22 mouse cellular contexts compared by ENCODE assay signal in genomic region chr7:73682756-73683155, GRCm38 (mm10). TPM values are rescaled to one million over a fixed set of nuclear protein-coding genes. Genes with fewer than 3 reads are reported as not detected.
DNase-seq lines count a peak whose midpoint lies in the region; ATAC-seq lines count a peak whose summit lies in the region.
"Had no signal": no experiment of that assay in that cellular context is flagged by ENCODE, and none has a peak within 500 bp of the region (broad histone marks: within the 10 kb centered on the region; RNA-seq: fewer than 3 reads in every experiment).

No protein-coding gene starts in this region.

- no peak overlapping the region for H3K4me3 ChIP-seq in hindbrain, embryonic 10.5 days
- no peak overlapping the region for H3K4me3 ChIP-seq in hindbrain, embryonic 16.5 days (ENCODE audit: low read length)
- no peak overlapping the region for H3K4me3 ChIP-seq in neural tube, embryonic 15.5 days (replicated peaks)
- H3K4me3 ChIP-seq: embryonic facial prominence, embryonic 12.5 days; erythroblast, embryonic 14.5 days; forebrain, embryonic 12.5 days; intestine, embryonic 15.5 days had no signal

- no peak for ATAC-seq in hindbrain, embryonic 16.5 days
- no peak for ATAC-seq in neural tube, embryonic 15.5 days (ENCODE audit: low FRiP score)
- no peak for ATAC-seq in megakaryocyte progenitor cell, adult 5-6 weeks (replicated peaks; ENCODE audit: poor library complexity)
- ATAC-seq: intestine, embryonic 15.5 days had no signal

- H3K4me2 ChIP-seq in hindbrain, embryonic 16.5 days (ENCODE audit: low read length): no peak overlapping the region
- H3K4me2 ChIP-seq in neural tube, embryonic 15.5 days: no peak overlapping the region
- H3K4me2 ChIP-seq: embryonic facial prominence, embryonic 12.5 days; forebrain, embryonic 12.5 days; heart, embryonic 11.5 days; intestine, embryonic 15.5 days had no signal

- no peak for DNase-seq in hindbrain, embryonic 10.5 days (ENCODE audit: low spot score)
- DNase-seq in retina, postnatal 1 day: peak; percentile 7
- no peak for DNase-seq in retina, embryonic 14.5 days (ENCODE audit: low spot score)
- peak; percentile 12 for DNase-seq in mesoderm, embryonic 11.5 days (ENCODE audit: low read depth, low spot score)
- DNase-seq: adrenal gland, postnatal 10 days; cerebellum, adult 8-10 months; cerebellum, postnatal 36 days; gastrocnemius, postnatal 14 days; heart, adult 11 months; kidney, adult 8-10 months; kidney, postnatal 10 days; right cerebral cortex, postnatal 25 days had no signal

- peak overlapping the region; percentile 17; the same call in 1 of the 2 replicates for H3K27ac ChIP-seq in hindbrain, embryonic 10.5 days
- no peak overlapping the region for H3K27ac ChIP-seq in hindbrain, embryonic 16.5 days (ENCODE audit: low read depth, low read length)
- H3K27ac ChIP-seq in neural tube, embryonic 15.5 days (replicated peaks): no peak overlapping the region
- H3K27ac ChIP-seq: embryonic facial prominence, embryonic 12.5 days; forebrain, embryonic 12.5 days; intestine, embryonic 15.5 days; macrophage had no signal

- WGBS in hindbrain, embryonic 10.5 days: 32% methylated on average over 5 of the region's 5 CpGs
- WGBS in hindbrain, embryonic 16.5 days: 17% methylated on average over 5 of the region's 5 CpGs
- WGBS in neural tube, embryonic 15.5 days: 32% methylated on average over 5 of the region's 5 CpGs

- peaks cover 17% of the 10 kb centered on the region for H3K4me1 ChIP-seq in hindbrain, embryonic 10.5 days (replicated peaks)
- H3K4me1 ChIP-seq in hindbrain, embryonic 16.5 days (ENCODE audit: control insufficient read depth, insufficient read depth, low read depth, low read length): 0 out of 2 replicates have a peak, but pooled peaks cover 4% of the 10 kb centered on the region
- H3K4me1 ChIP-seq in neural tube, embryonic 15.5 days: peaks cover 9% of the 10 kb centered on the region
- H3K4me1 ChIP-seq: embryonic facial prominence, embryonic 12.5 days; intestine, embryonic 15.5 days had no signal

- no peaks in the 10 kb centered on the region for H3K27me3 ChIP-seq in hindbrain, embryonic 10.5 days (ENCODE audit: insufficient read depth, poor library complexity, severe bottlenecking)
- no peaks in the 10 kb centered on the region for H3K27me3 ChIP-seq in hindbrain, embryonic 16.5 days (replicated peaks; ENCODE audit: control insufficient read depth, insufficient read depth, low read length)
- H3K27me3 ChIP-seq in neural tube, embryonic 15.5 days (replicated peaks): no peaks in the 10 kb centered on the region
- H3K27me3 ChIP-seq: embryonic facial prominence, embryonic 12.5 days; forebrain, embryonic 12.5 days; intestine, embryonic 15.5 days had no signal

- H3K36me3 ChIP-seq in hindbrain, embryonic 10.5 days: no peaks in the 10 kb centered on the region
- no peaks in the 10 kb centered on the region for H3K36me3 ChIP-seq in hindbrain, embryonic 16.5 days (ENCODE audit: control insufficient read depth, insufficient read depth, low read length)
- no peaks in the 10 kb centered on the region for H3K36me3 ChIP-seq in neural tube, embryonic 15.5 days
- H3K36me3 ChIP-seq: embryonic facial prominence, embryonic 12.5 days; forebrain, embryonic 12.5 days; intestine, embryonic 15.5 days had no signal

- no peaks in the 10 kb centered on the region for H3K9me3 ChIP-seq in hindbrain, embryonic 10.5 days
- no peaks in the 10 kb centered on the region for H3K9me3 ChIP-seq in hindbrain, embryonic 16.5 days (ENCODE audit: control insufficient read depth, low read length)
- H3K9me3 ChIP-seq in neural tube, embryonic 15.5 days (replicated peaks): no peaks in the 10 kb centered on the region
- H3K9me3 ChIP-seq: embryonic facial prominence, embryonic 12.5 days; forebrain, embryonic 12.5 days; intestine, embryonic 15.5 days had no signal

- H3K9ac ChIP-seq in hindbrain, embryonic 16.5 days (ENCODE audit: low read depth, low read length): no peak overlapping the region
- H3K9ac ChIP-seq in neural tube, embryonic 15.5 days (replicated peaks): no peak overlapping the region
- H3K9ac ChIP-seq: embryonic facial prominence, embryonic 12.5 days; forebrain, embryonic 12.5 days; intestine, embryonic 15.5 days had no signal

RNA-seq across cellular contexts. Expression of gene Fam174b, which starts 57.3 kb away (rescaled TPM):
- polyA plus RNA-seq in hindbrain, embryonic 10.5 days (2016; fragmentation: Nextera tagmentation; extraction: Ambion mirVana): 26.1 and 27.4 TPM in 2 replicates
- polyA plus RNA-seq in hindbrain, embryonic 16.5 days (2015; fragmentation: Nextera tagmentation; extraction: Ambion mirVana): 38.1 and 43.3 TPM in 2 replicates
- polyA plus RNA-seq in neural tube, embryonic 15.5 days (2015; fragmentation: Nextera tagmentation; extraction: Ambion mirVana): 37.0 and 37.6 TPM in 2 replicates
- 3.0 and 3.3 TPM in 2 replicates for total RNA-seq in megakaryocyte progenitor cell, adult 5-6 weeks (2015)
- total RNA-seq in megakaryocyte progenitor cell, adult 5-6 weeks (2017): 6.0 and 6.7 TPM in 2 replicates
- polyA plus RNA-seq: C2C12; erythroblast, embryonic 14.5 days had no signal

Comparison
In these comparisons a context has a peak if more than half of its experiments do, and no peak if none do; other contexts are left out.
1. DNase-seq: peak in retina, postnatal 1 day (single experiment) and mesoderm, embryonic 11.5 days (single experiment); none in hindbrain, embryonic 10.5 days (single experiment) and retina, embryonic 14.5 days (single experiment).